Mouse (Mus musculus): ENCODE results near the gene Osbpl10.

The Osbpl10 gene

DNA sequence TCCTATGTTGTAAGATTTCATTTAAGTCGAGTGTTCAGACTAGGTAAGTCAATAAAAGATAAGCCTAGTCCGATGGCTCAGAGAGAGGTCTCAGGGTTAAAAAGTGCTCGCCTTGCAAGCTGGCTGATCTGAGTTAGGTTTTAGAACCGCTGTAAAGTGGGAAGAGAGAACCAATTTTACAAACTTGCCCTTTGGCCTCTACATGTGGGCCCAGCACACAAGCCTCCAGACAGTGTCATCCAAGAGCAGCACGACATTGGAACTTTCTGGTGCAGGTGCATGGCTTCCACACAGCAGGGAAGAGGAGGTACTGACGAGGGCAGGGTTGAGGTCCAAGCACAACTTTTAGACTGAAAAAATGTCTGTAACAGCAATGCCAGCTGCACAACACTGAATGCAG, 296.4 kb downstream of the Osbpl10 start:
- no peak for DNase-seq (ENCODE audit: low spot score)

DNA sequence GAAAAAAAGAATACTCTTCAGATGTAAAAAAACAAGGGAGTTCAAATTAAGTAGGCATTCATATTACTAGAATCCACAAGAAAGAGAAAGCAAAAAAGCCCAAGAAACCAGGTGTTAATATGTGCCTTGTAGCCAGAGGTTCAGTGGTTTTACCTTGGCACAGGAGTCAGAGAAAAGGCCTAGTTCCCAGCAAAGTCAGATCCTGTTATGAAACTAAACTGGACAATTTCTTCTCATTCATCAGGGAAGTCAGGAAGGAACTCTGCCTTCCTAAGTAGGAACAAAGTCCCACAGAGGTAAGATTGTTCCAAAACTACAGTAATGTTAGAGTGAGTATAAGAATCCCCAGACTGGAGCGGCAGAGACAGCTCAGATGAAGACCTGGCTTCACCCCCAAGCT, 300.3 kb downstream of the Osbpl10 start:
- no peak for DNase-seq (ENCODE audit: low spot score)

Measured in layer of hippocampus, adult 9-10 months (tissue).